Mouse (Mus musculus): ENCODE measurements around the gene Lpp.

- TF ChIP-seq ZNF384 (IDR thresholded peaks at IDR 0.05; ENCODE audit: low read depth, low read length), result no peak
- no peak for TF ChIP-seq MXI1 (IDR thresholded peaks at IDR 0.05; ENCODE audit: low read depth, low read length)
- no peak for TF ChIP-seq SMC3 (IDR thresholded peaks at IDR 0.05; ENCODE audit: low read depth, low read length)
- TF ChIP-seq USF2 (conservative IDR thresholded peaks at IDR 0.05; ENCODE audit: low read depth, low read length), result no peak
- TF ChIP-seq ETS1 (conservative IDR thresholded peaks at IDR 0.05; ENCODE audit: low read depth, low read length), result no peak
- no peak for TF ChIP-seq TBP (conservative IDR thresholded peaks at IDR 0.05; ENCODE audit: low read depth, low read length)
- TF ChIP-seq CTCF (conservative IDR thresholded peaks at IDR 0.05 in 1 of 2, IDR thresholded peaks at IDR 0.05 in 1 of 2; ENCODE audit: low read depth in 2 of 2, low read length in 2 of 2), result no peak
- no peak for TF ChIP-seq POLR2A (IDR thresholded peaks at IDR 0.05; ENCODE audit: low read depth, low read length)
- TF ChIP-seq JUN (IDR thresholded peaks at IDR 0.05; ENCODE audit: insufficient read depth, low read depth, low read length), result no peak
- TF ChIP-seq UBTF (IDR thresholded peaks at IDR 0.05; ENCODE audit: low read depth, low read length), result no peak
- no peak for TF ChIP-seq CHD1 (IDR thresholded peaks at IDR 0.05; ENCODE audit: low read depth, low read length)
- TF ChIP-seq ELF1 (IDR thresholded peaks at IDR 0.05; ENCODE audit: low read depth, low read length), result no peak
- no peak for TF ChIP-seq CHD2 (IDR thresholded peaks at IDR 0.05; ENCODE audit: low read length)
Measured at GRCm38 (mm10) chr16:25041855-25042529, 648.7 kb downstream of the Lpp start.

Measured in CH12.LX (cell line).